Mouse (Mus musculus) embryo, embryonic 10 days (tissue): ENCODE results near the gene 5330417C22Rik.
"Not testable (repeated sequence)": the region's sequence is repeated elsewhere in the genome, so short reads cannot be mapped to it uniquely, and the experiment has no call there.

Experiments
- DNase-seq: peaks from one replicate; pipeline ENCODE4 v3.0.0-alpha.2; 2015; ENCODE audit warnings: low spot score

The 5330417C22Rik gene

GRCm38 (mm10) chr3:108536517-108537260 is at the start of gene 5330417C22Rik:
Gene 5330417C22Rik (minus strand): TSS chr3:108536536.
- DNase-seq: peak; percentile 61

DNA sequence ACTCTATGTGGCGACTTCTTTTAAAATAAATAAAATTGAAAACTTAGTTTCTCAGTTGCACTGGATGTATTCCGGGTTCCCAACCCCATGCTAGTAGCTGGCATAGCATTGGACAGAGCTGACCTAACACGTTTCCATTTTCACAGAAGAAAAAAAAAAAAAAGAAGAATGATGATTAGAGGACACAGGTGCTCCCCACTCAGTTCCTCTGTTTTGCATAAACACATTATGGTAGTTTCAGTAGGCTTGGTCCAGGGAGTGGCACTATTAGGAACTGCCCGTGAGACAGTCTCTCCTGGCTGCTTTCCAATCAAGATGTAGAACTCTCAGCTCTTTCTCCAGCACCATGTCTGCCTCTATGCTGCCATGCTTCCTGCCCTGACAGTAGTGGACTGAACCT is 48.2 kb upstream of the 5330417C22Rik start:
- DNase-seq: no peak

DNA sequence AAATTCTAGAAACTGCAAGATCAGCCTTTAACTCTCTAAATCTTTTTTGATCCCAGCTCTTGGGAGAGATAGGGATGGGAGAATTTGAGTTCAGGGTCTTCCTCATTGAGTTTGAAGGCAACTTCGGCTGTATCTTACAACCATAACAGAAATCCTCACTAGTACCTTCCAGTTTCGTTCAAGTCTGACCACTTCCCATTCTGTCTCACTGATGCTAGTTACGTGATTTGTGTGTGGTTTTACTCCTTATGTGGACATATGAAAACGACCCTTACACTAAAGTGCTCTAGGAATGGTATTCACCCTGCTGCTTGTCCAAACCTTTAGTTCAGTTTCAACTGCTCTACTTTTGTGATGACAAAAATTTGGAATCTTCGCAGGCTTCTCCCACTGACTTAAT is 37.7 kb upstream of the 5330417C22Rik start:
- no peak for DNase-seq

DNA sequence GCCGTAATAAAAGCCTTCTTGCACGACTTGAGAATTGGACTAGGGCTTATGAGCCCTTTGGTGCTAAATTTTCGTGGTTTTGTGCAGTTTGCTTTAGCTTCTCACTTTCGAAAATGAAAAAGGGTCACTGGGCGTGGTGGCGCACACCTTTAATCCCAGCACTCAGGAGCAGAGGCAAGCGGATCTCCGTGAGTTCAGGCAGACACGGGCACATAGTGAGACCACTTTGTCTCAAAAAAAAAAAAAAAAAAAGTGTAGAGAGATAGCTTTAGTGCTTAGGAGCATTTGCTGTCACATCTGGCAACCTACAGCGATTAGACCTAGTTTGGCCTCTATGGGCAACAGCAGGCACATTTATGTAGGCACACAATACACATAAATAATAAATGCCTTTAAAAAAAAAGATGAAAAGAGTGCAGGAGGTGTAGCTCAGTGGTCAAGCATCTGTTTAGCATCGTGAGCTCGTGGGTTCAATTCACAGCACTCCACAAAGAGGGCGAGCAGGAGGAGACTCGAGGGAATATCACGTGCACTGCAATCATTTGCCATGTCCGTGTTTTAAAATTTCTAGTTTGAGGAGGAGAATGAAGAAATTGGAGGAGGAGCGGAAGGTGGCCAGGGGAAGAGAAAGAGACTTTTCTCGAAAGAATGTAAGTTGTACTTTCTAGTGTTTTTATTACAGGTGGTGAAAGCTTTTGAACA is 36.1 kb upstream of the 5330417C22Rik start:
- no peak for DNase-seq

DNA sequence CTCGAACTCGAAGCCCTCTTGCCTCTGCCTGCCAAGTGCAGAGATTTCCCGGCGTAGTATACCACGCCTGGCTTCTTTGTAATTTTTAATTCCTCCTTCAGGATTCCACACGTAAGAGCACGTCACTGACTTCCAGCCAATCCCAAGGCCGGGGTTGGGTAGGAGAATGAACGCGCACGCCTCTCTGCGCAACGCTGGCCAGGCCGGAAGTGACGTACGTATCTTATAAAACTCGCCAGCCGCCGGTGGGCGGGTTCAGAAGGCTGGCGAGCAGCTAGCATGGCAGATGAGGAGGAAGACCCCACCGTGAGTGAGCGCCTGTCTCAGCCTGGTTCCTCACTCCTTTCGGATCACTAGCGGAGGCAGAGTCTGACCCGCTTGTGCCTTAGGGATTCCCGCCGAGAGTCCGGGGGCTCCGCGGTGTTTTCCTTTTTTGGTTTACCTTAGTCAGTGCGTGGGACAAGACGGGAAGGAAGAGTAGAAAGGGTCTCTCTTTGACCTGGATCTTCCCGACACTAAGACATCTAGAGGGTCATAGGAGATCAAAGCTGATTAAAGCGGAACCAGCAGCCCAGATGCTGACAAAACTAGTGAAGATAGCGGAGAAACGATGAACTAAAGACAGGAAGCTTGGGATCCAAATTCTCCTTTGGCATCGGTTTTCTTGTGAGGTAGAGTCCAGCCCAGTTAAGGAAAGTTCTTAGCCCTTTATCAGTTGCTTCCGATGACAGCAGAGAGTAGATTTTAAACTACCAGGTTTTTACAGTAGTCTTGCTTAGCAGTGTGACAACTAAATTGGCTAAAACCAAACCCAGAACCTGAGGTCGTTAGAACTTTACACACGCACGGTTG is 35.3 kb upstream of the 5330417C22Rik start, which contains the start of gene Taf13:
Gene Taf13 (plus strand): TSS at position 256 of the 852 bp plus-strand sequence.
- DNase-seq: peak; percentile 98

DNA sequence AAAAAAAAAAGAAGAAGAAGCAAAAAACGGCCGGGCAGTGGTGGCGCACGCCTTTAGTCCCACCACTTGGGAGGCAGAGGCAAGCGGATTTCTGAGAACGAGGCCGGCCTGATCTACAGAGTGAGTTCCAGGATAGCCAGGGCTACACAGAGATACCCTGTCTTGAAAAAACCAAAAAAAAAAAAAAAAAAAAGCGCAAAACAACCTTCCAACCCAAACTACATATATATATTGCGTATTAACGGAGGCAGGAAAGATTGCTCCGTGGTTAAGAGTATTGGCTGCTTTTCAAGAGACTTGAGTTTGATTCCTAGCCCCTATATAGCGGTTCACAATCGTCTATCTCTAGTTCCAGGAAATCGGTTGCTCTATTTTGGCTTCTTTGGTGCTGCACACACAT is 34.5 kb upstream of the 5330417C22Rik start:
- no peak for DNase-seq

DNA sequence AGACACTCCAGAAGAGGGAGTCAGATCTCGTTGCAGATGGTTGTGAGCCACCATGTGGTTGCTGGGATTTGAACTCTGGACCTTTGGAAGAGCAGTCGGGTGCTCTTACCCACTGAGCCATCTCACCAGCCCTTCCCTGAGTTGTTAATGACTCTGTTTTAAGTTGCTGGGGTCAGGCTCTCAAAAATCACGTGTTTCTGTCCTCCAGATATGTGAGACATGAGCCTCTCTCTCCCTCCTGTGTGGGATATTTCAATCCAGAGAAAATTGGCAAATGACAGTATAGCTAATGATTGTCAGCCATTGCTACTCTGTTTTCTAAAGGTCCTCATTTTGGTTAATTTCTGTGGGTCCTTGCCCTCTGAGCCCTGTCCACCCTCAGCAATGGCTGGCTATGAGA is 33.3 kb upstream of the 5330417C22Rik start:
- DNase-seq: not testable (repeated sequence)

DNA sequence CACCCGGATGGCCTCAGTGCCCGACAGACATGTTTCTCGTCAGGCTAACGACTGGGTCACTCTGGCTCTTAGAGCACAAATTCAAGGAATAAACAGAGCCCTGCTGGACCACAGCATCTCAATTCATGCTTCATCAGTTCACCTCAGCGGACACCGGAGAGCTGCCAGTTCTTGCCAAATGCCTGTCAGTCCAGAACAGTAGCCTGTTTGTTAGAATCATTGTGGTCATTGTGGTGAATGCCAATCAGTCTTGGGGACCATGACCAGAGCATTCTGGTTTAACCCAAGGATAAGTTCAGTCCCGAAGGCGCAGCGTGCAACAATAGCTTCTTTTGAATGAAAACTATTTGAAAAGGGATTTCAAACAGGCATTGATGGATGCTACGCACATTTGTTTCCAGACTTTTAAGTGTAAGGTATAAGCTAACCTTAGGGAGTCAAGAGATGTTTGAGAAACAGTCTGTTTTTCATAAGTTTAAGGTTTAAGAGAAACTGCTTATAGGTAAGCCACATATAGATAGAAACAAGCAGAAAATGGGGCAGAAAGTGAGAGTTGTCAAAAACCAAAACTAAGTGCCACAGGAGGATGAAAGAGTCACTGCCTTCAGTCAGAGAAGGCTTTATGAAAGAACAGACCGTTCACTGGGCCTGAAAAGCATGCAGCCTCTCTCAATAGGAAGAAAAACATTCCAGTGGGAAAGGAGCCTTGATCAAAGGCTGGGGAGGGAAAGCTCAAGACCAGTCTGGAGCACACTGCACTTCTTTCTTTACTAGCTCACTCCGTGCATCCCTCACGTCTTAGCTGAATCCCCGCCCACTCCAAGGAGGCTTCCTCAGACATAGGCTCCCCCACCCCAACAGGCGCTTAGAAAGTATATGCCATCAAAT is 31.9 kb upstream of the 5330417C22Rik start:
- DNase-seq: peak; percentile 77

DNA sequence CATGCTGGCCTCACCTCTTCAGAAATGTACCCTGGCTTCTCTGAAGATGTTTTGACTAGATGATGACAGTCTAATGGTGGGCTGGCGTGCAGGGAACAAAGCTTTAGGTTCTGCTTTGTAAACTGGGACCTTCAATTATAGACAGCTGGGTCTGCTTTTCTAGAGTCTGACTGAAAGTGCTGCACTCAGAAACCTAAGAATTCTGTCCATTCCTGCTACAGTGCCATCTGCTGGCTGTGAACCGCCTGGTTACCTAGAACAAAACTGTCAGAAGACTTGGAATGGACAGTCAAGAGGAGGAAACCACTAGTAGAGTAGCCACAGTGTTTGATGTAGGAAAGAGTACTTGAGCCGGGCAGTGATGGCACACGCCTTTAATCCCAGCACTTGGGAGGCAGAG is 27.0 kb upstream of the 5330417C22Rik start:
- DNase-seq: peak; percentile 92

GRCm38 (mm10) chr3:108562777-108563271 is 26.5 kb upstream of the 5330417C22Rik start:
- DNase-seq: peak; percentile 67

DNA sequence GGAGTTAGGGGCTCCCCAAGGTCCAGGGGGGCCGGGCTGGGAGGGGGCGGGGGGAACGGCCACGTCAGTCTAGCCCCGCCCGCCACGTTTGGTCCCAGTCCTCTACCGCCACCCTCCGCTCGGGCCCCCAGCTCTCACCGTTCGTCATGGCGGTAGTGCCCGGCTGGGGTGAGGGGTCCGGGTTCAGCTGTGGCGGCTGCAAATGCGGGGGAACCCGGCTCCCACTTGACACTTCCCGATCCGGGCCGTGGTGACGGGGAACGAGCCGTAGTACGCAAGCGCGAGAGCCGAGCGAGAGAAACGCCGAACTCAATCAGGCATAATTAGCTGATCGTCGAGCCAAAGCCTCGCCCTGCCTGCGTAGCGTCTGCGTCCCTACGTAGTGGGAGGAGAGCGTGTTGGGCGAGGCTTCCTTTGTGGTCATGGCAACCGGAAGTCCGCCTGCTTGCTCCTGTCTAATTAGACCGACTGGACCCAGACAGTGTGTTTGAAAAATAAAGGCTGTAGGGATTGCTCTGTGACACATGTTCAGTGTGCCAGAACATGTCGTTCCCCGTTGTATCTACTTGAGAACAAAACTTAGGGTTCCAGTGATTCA is 25.9 kb upstream of the 5330417C22Rik start, which contains the start of gene Tmem167b:
Gene Tmem167b (minus strand): TSS at position 334 of the 598 bp plus-strand sequence.
- peak; percentile 100 for DNase-seq

- DNase-seq: no peak
Measured at GRCm38 (mm10) chr3:108557888-108558287, 21.6 kb upstream of the 5330417C22Rik start.

DNA sequence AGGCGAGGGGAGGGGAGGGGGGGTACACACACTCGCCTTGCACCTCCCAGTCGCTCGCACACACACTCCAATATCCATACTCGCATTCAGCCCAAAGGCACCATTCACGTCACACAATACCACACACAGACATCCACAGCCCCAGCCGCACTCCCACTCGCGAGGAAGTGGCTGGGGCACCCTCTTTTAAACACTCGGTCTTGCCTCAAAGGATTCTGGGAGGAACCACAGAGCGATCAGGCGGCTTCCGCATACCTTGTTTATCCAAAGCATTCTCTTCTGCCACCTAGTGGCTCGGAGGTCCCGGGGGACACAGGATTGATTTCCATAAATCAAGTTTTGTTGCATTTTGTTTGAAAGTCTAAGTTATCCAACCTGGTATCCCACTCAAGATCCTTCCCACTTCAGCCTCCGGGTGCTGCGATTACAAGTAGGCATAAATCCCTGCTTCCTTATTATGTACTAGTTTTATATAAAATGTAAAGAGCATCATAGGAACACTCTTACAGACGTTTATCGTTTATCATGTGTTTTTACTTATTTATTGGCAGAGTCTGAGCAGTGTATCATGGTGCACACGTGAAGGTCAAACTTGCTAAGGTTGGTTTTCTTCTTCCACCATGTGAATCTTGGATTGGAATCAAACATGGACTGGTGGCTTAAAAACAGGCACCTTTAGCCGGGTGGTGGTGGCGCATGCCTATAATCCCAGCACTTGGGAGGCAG is 18.4 kb upstream of the 5330417C22Rik start:
- peak; percentile 96 for DNase-seq

DNA sequence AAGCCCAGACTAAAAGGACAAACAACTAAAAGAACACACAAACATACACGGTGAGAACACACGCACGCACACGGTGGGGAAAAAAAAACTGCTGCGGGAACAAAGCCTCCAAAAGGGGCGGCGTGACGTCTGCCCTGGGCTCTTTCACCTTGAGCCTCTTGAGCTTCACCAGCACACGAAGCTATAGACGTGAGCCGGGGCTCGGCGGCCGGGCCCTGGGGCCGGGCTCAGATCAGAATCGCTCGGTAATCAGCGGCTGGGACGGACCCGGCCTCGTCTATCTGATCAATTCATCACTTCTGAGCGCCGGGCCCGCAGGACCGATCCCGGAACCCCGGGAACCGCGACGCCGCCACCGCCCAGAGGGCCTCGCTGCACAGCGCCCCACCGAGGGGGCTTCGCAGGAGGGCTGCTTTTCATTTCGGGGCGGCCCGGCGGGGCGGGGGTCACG is 17.8 kb upstream of the 5330417C22Rik start:
- DNase-seq: peak; percentile 40

- no peak for DNase-seq
Measured at GRCm38 (mm10) chr3:108542299-108542698, 6.0 kb upstream of the 5330417C22Rik start.

DNA sequence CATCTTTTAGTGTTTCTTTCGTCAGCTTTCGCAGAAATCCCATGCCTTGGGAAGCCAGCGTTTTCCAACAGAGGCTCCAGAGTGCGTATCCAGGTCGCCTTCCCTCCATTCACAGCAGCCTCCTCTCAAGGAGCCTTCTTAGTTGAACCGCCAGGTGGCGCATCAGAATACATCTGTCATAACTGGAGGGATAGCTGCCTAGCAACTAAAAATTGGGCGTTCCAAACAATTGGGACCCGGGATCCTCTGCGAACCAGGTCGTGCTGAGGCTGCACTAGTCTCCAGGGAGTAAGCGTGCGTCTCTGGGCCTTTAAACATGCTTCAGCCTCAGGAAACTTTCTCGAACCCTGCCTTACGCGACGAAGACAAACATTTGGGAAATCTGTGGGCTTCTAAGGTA is 967 bp upstream of the 5330417C22Rik start:
- peak; percentile 94 for DNase-seq

GRCm38 (mm10) chr3:108535896-108536516 is 330 bp downstream of the 5330417C22Rik start:
- DNase-seq: no peak

GRCm38 (mm10) chr3:108533951-108534350 is 2.4 kb downstream of the 5330417C22Rik start, which contains the start of gene 1700013F07Rik:
Gene 1700013F07Rik (plus strand): TSS chr3:108534150.
- DNase-seq: no peak
